Mouse (Mus musculus) embryo, embryonic 9.5 days (tissue): ENCODE results near the gene Npas1.

Experiments
- DNase-seq: peaks from one replicate; pipeline ENCODE4 v3.0.0-alpha.2; 2017; ENCODE audit errors: extremely low spot score

Npas1 gene

DNA sequence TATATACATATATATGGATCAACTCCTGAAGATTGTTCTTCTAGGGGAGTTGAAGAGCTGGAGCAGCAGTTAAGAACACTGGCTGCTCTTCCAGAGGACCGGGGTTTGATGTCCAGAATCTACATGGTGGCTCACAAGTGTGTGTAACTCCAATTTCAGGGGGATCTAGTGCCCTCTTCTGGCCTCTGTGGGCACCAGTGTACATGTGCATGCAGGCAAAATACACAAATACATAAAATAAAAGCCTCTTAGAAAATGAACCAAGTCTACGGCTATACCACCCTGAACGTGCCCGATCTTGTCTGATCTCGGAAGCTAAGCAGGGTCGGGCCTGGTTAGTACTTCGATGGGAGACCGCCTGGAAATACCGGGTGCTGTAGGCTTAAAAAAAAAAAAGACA, 6.0 kb downstream of the Npas1 start:
- DNase-seq, result no peak

DNA sequence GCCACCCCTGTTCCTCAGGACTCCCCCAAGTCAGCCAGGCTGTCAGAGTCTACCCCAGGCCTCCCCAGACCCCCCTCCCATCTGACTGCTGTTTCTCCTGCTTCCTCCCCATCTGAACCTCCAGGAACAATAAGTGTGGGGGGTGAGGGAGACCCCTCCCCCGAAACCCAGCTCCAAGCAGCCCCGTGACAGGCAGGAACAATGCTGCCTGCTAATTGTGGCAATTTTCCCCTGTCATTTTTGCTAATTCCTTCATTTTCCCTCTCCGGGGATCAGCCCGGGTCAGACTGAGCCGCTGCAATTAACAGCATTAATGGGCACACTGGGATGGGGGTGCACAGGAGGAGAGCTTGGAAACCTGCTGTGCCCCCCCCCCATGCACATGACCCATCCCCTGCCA, 9.4 kb downstream of the Npas1 start:
- DNase-seq, result no peak

DNA sequence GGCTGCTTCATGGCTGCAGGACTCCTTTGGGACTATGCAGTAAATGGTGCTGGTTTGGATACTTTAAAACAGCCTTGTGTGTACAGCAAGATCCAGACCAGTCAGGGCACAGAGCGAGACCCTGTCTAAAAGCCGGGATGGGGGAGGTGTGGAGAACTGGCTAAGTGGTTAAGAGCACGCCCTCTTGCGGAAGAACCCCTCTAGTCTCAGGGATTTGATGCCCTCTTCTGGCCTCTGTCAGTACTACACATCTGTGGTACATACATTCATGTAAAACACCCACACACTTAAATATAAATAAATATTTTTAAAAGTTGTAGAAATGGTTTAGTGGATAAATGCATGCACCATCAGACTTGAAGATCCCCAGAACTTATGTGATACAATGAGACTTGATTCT, 11.0 kb downstream of the Npas1 start:
- DNase-seq, result no peak

GRCm38 (mm10) chr7:16465568-16465967, 12.0 kb downstream of the Npas1 start:
- DNase-seq, result no peak

- DNase-seq, result peak; percentile 68
These were observed 12.4 kb downstream of the Npas1 start for GRCm38 (mm10) chr7:16465160-16465559.

DNA sequence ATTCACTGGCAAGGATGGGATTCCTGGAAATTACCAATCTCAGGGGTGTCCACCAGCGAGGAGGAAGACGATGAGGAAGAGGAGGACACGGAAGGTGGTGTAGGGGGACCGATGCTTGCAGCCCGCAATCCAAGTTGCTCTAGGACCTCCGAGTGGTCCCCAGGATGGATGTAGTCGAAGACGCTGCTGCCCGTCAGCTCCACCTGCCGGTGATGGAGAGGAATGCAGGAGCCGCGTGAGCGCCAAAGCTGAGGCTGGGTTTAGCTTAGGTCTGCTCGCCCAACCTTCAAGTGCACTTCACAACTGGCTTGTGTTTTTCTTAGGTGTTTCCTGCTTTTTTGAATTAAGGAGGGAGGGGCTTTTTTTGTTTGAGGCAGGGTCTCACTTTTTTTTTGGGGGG, 14.3 kb downstream of the Npas1 start:
- peak; percentile 82 for DNase-seq

DNA sequence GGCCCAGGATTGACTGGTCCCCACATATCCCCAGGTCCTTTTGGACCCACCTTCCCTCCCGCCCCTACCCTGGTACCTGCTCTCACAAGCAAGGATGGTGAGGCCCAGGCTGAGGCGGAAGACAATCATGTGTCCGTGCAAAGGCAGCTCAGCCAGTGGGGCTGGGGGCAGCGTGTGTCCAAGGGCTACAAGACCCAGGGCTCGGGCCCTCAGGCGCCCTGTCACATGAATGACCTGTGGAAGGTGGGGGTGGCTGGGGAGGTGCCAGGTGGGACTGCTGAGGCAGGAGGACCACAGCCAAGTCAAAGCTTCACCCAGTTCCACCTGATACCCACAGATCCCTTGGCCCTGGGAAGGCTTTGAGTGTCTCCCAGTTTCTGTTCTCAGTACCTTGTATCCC, 15.8 kb downstream of the Npas1 start:
- no peak for DNase-seq

DNA sequence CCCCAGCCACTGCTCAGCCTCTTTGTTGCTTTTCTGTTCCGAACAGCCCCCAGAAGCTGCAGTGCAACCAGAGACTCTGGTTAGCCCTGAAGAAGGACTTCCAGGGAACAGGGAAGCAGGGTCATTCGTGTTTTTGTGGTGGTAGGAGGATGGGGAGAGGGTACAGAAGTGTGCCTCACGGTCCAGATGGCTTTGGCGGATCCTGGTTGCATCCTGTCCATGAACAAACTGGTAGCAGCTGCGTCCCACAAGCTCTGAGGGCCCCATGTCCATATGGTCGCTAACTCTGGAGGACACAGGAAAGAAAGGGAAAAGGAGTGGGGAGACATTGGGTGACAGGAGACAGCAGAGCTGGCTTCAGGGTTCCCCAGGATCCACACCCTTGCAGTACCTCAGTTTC, 16.4 kb downstream of the Npas1 start:
- DNase-seq, result no peak

DNA sequence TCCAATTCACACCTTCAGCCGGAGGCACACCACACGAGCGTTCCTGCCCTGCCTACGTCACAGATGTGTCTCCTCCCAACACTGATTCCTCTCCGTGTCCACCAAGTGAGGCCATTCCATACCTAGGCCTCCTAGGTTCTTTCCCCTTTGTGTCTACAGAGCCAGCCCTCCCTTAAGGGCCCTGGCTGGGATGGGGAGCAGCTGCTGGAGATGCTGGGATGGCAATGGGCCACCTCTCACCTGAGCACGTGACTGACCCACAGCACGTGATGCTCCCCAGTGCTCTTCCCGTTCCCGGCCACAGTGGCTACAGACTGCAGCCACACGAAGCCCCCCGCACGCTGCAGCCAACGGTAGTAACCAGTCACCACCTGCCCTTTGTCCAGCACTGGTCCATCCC, 17.0 kb downstream of the Npas1 start:
- no peak for DNase-seq

DNA sequence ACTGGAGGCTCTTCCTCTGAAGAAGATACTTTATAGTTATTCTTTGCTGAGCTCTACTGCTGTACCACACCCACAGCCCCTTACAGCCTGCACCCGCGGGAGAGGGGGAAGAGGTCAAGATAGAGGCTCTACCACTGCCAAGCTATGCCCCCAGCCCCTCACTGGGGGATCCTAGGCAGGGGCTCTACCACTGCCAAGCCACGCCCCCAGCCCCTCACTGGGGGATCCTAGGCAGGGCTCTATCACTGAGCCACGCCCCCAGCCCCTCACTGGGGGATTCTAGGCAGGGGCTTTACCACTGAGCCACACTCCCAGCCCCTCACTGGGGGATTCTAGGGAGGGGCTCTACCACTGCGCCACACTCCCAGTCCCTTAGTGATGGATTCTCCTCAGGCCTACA, 21.2 kb downstream of the Npas1 start:
- no peak for DNase-seq

- no peak for DNase-seq
These were observed 22.5 kb downstream of the Npas1 start for GRCm38 (mm10) chr7:16455016-16455415.

DNA sequence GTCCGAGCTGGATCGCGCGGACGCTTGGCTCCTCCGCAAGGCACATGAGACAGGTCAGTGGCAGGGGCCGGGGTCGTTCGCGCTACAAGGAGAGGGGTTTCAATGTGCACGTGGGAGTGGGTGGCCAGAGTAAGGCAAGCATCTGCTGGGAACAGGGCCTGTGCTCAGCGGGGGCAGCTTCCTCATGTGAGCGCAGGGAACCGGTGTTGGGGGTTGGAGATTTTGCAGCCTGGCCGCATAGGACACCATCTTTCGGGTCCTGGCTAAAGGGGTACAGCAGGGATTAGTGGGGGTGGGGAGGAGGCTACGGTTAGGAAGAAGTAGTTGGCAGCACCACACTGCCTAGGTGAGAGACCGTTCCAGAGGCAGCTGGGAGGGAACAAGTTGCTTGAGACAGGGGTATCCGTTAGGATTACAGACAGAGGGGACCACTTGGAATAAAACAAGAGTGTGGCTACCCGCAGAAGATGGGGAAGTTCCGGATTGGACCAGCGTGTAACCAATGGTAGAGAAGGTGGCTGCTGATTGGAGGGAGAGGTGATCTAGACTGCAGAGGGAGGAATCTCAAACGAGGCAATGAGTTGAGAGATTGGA, 24.3 kb downstream of the Npas1 start:
- DNase-seq, result peak; percentile 71

- DNase-seq, result peak; percentile 86
These were observed 24.9 kb downstream of the Npas1 start, which contains the start of gene Tmem160 for GRCm38 (mm10) chr7:16452587-16453073. Gene Tmem160, plus strand, starts transcription at chr7:16452779.

GRCm38 (mm10) chr7:16451656-16452055, 25.9 kb downstream of the Npas1 start:
- no peak for DNase-seq

DNA sequence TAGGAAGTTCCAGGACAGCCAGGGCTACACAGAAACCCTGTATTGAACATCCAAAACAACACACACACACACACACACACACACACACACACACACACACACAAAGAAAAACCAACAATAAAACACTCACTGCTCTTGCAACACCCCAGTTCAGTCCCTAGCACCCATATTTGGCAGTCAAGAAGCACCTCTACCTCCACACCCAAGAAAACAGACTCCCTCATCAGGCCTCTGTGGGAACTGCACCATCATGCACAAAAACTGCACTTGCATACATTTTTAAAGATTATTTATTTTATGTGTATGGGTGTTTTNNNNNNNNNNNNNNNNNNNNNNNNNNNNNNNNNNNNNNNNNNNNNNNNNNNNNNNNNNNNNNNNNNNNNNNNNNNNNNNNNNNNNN, 36.3 kb downstream of the Npas1 start:
- no peak for DNase-seq

DNA sequence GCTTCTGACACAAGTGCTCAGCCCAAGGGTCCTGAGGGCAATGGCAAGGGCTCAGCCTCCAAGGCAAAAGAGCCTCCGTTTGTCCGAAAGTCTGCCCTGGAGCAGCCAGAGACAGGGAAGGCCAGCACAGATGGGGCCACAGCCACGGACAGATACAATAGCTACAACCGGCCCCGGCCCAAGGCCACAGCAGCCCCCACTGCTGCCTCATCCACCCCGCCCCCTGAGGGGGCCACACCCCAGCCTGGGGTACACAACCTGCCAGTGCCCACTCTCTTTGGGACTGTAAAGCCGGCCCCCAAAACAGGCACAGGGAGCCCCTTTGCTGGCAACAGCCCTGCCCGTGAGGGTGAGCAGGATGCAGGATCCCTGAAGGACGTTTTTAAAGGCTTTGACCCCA, 42.4 kb downstream of the Npas1 start:
- no peak for DNase-seq

GRCm38 (mm10) chr7:16433352-16433971, 44.1 kb downstream of the Npas1 start:
- DNase-seq, result no peak

DNA sequence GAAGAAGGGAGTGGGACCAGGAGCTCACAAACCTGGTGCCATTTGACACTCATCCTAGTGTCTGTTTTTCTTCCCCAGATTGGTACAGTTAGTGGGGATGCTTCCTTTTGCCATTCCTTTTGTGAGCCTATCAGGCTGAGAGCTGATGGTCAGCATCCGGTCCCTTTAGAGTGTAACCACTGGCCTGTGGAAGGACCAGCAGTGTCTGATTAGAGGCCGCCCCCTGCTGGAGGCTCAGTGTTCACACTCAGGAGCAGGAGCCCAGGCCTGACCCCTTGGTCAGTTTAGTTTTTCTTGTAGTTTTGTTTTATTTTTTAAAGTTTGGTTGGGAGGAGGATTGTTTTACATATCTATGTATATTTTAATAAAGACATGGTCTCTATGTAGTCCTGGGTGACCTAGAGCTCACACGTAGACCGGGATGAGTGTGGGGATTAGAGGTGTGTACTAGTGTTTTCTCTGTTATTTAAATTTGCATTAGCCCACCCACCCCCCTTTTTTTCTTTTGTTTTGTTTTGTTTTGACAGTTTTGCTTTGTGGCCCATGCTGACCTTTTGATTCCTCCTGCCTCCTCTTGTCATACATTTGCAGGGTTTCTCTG, 51.3 kb downstream of the Npas1 start:
- peak; percentile 51 for DNase-seq

DNA sequence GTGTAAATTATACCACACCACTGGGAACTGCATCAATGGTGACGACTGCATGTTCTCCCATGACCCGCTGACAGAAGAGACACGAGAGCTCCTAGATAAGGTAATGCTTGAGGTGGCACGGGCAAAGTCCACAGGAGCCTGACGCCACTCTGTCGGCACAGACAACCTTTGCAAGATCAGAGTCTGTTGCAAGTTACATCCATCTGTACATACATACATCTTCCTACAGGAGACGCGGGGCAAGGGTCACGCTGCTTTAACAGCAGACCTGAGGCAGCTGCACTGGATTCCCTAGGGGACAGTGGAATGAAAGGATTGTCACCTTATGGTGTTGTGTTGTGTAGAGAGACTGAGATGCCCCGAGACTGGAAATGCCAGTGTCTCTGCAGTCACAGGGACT, 51.8 kb downstream of the Npas1 start:
- DNase-seq, result no peak

DNA sequence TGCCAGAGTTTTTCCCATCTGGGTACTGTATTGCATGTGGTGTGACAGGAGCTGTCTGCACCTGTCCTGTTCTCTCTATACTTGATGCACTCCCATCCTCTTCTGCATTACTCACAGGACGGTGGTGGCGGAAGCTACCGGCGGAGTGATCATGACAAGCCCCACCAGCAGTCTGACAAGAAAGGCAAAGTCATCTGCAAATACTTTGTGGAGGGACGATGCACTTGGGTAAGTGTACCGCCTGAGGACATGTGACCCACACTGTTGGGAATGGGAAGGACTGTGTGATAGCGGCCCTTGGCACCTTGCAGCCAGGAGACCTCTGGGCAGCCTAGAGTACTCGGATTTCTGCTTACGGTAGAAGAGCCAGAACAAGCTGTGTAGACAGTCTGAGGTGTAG, 53.8 kb downstream of the Npas1 start:
- no peak for DNase-seq

DNA sequence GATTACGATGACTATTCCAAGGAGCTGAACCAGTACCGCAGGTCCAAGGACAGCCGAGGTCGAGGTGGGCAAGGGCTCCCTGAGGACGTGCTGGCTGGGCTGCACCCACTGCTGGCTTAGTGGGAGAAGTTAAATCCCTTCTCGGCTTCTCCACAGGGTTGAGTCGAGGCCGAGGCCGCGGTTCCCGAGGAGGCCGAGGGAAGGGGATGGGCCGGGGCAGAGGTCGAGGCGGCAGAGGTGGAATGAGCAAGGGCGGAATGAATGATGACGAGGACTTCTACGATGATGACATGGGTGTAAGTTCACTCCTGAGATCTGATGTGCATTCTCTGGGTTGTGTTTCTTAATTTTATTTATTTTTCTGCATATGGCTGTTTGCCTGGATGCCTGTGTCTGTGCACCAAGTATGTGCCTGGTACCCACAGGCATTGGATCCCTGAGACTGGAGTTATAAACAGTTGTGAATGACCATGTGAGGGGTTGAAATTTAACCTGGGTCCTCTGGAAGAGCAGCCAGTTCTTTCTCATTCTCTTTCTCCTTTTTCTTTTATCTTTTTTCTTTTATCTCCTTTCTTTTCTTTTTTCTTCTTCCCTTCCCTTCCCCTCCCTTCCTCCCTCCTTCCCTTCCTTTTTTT, 55.2 kb downstream of the Npas1 start:
- no peak for DNase-seq

GRCm38 (mm10) chr7:16420493-16421118, 56.9 kb downstream of the Npas1 start:
- no peak for DNase-seq
